ENCODE assay signal across 13 mouse cellular contexts in the genomic region with DNA sequence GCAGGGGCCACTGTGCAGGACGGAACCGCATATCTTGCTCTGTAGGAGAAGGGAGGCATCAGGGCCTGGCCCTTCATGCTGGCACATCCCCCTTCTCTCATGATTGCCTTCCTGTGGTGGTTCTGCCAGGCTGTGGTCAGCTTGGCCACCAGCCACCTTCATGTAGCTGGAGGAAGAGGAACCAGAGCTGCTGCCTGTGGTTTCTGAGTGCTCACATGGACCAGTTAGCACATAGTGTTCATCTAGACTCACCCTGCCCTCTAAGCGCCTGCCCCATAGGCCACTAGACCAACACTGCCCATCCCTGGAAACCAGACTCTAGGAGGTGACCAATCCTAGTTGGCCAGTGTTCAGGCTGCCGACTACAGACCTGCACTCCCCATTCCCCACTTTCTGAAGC. TPM values are rescaled to one million over a fixed set of nuclear protein-coding genes. Genes with fewer than 3 reads are reported as not detected.
A peak's percentile ranks its signal among the peaks of the same experiment; 100 is the strongest.
DNase-seq lines count a peak whose midpoint lies in the region; ATAC-seq and TF ChIP-seq lines count a peak whose summit lies in the region.
"Had no signal": no experiment of that assay in that cellular context is flagged by ENCODE, and none has a peak within 500 bp of the region (broad histone marks: within the 10 kb centered on the region; RNA-seq: fewer than 3 reads in every experiment).

No protein-coding gene starts in this region.

- TF ChIP-seq CTCF in heart, adult 2 months (IDR thresholded peaks at IDR 0.05): no peak
- no peak for TF ChIP-seq CTCF in bone marrow macrophage, adult 2 months (IDR thresholded peaks at IDR 0.05; ENCODE audit: low read depth, low read length)

- 73% methylated on average over 4 of the region's 4 CpGs for WGBS in heart, adult 2 months
- WGBS in heart, embryonic 11.5 days (ENCODE audit: insufficient replicate concordance): 83% methylated on average over 4 of the region's 4 CpGs
- 87% methylated on average over 4 of the region's 4 CpGs for WGBS in midbrain, embryonic 10.5 days
- WGBS in midbrain, embryonic 11.5 days: 86% methylated on average over 4 of the region's 4 CpGs

- intact Hi-C loops in heart, adult 2 months (cut with DNase I): no loop called here

- no peak for TF ChIP-seq EP300 in heart, adult 2 months (IDR thresholded peaks at IDR 0.05; ENCODE audit: insufficient read depth, low read depth, low read length)

- H3K4me3 ChIP-seq in heart, adult 2 months: no peak overlapping the region
- no peak overlapping the region for H3K4me3 ChIP-seq in heart, embryonic 11.5 days (ENCODE audit: low read depth, low read length)
- no peak overlapping the region for H3K4me3 ChIP-seq in bone marrow macrophage, adult 2 months (ENCODE audit: insufficient read depth, low read length)
- H3K4me3 ChIP-seq in midbrain, embryonic 10.5 days: no peak overlapping the region
- no peak overlapping the region for H3K4me3 ChIP-seq in midbrain, embryonic 11.5 days (ENCODE audit: low read depth, low read length)
- H3K4me3 ChIP-seq: midbrain, embryonic 13.5 days had no signal

- no peak overlapping the region for H3K9ac ChIP-seq in heart, adult 2 months (ENCODE audit: low read depth, low read length)
- no peak overlapping the region for H3K9ac ChIP-seq in heart, embryonic 11.5 days (ENCODE audit: low read depth, low read length)
- H3K9ac ChIP-seq in midbrain, embryonic 11.5 days (ENCODE audit: low read length): no peak overlapping the region
- H3K9ac ChIP-seq: midbrain, embryonic 13.5 days had no signal

- H3K9me3 ChIP-seq in heart, embryonic 11.5 days (replicated peaks; ENCODE audit: control insufficient read depth, low read length): no peaks in the 10 kb centered on the region
- H3K9me3 ChIP-seq in midbrain, embryonic 10.5 days (replicated peaks): no peaks in the 10 kb centered on the region
- H3K9me3 ChIP-seq in midbrain, embryonic 11.5 days (ENCODE audit: control insufficient read depth, low read length): no peaks in the 10 kb centered on the region
- H3K9me3 ChIP-seq: midbrain, embryonic 13.5 days had no signal

- no peak overlapping the region for H3K4me2 ChIP-seq in heart, embryonic 11.5 days
- H3K4me2 ChIP-seq in midbrain, embryonic 11.5 days: no peak overlapping the region
- H3K4me2 ChIP-seq: midbrain, embryonic 13.5 days had no signal

- H3K27ac ChIP-seq in heart, adult 2 months: no peak overlapping the region
- no peak overlapping the region for H3K27ac ChIP-seq in heart, embryonic 11.5 days (ENCODE audit: low read depth, low read length)
- H3K27ac ChIP-seq in bone marrow macrophage, adult 2 months (ENCODE audit: insufficient read depth, low read depth, low read length): peak overlapping the region; percentile 70
- H3K27ac ChIP-seq in midbrain, embryonic 10.5 days (replicated peaks): no peak overlapping the region
- no peak overlapping the region for H3K27ac ChIP-seq in midbrain, embryonic 11.5 days (ENCODE audit: low read depth, low read length)
- H3K27ac ChIP-seq: midbrain, embryonic 13.5 days had no signal

- H3K4me1 ChIP-seq in heart, adult 2 months (ENCODE audit: control insufficient read depth, insufficient read depth, low read length): no peaks in the 10 kb centered on the region
- H3K4me1 ChIP-seq in heart, embryonic 11.5 days (ENCODE audit: control insufficient read depth, insufficient read depth, low read length): no peaks in the 10 kb centered on the region
- H3K4me1 ChIP-seq in bone marrow macrophage, adult 2 months (ENCODE audit: control insufficient read depth, insufficient read depth, low read length): peaks cover 21% of the 10 kb centered on the region
- H3K4me1 ChIP-seq in midbrain, embryonic 10.5 days: no peaks in the 10 kb centered on the region
- no peaks in the 10 kb centered on the region for H3K4me1 ChIP-seq in midbrain, embryonic 11.5 days (ENCODE audit: control insufficient read depth, insufficient read depth, low read length)
- H3K4me1 ChIP-seq: midbrain, embryonic 13.5 days had no signal

- H3K79me2 ChIP-seq in heart, adult 2 months (replicated peaks; ENCODE audit: control insufficient read depth, insufficient read depth, low read length): no peaks in the 10 kb centered on the region

- ATAC-seq in heart, embryonic 11.5 days (replicated peaks; ENCODE audit: insufficient number of reproducible peaks, low FRiP score, low TSS enrichment): no peak
- no peak for ATAC-seq in midbrain, embryonic 11.5 days (ENCODE audit: low FRiP score)
- ATAC-seq: intestine, embryonic 16.5 days; midbrain, embryonic 13.5 days had no signal

- H3K36me3 ChIP-seq in heart, adult 2 months (ENCODE audit: control insufficient read depth, insufficient read depth, low read length): no peaks in the 10 kb centered on the region
- H3K36me3 ChIP-seq in heart, embryonic 11.5 days (ENCODE audit: control insufficient read depth, insufficient read depth, low read length): no peaks in the 10 kb centered on the region
- H3K36me3 ChIP-seq in midbrain, embryonic 10.5 days: peaks cover 66% of the 10 kb centered on the region
- 0 out of 2 replicates have a peak, but pooled peaks cover 2% of the 10 kb centered on the region for H3K36me3 ChIP-seq in midbrain, embryonic 11.5 days (ENCODE audit: control insufficient read depth, insufficient read depth, low read length)

- DNase-seq in heart, adult 2 months: peak; percentile 52 to 73
- DNase-seq in 3134 (ENCODE audit: extremely low read depth, insufficient read length, low spot score): peak; percentile 90
- DNase-seq in lung, postnatal 10 days: peak; percentile 42
- no peak for DNase-seq in cerebellum, adult 8-10 months
- no peak for DNase-seq in midbrain, embryonic 10.5 days (ENCODE audit: low spot score)
- DNase-seq in midbrain, embryonic 11.5 days (ENCODE audit: low spot score, missing footprints): no peak
- DNase-seq: adrenal gland, adult 8-10 months; retina, postnatal 1 day; thymus, postnatal 14 days had no signal

- no peaks in the 10 kb centered on the region for H3K27me3 ChIP-seq in heart, adult 2 months (ENCODE audit: control insufficient read depth, insufficient read depth, low read length)
- H3K27me3 ChIP-seq in heart, embryonic 11.5 days (ENCODE audit: control insufficient read depth, insufficient read depth, low read length): no peaks in the 10 kb centered on the region
- H3K27me3 ChIP-seq in midbrain, embryonic 10.5 days (ENCODE audit: low read depth, poor library complexity, severe bottlenecking): no peaks in the 10 kb centered on the region
- no peaks in the 10 kb centered on the region for H3K27me3 ChIP-seq in midbrain, embryonic 11.5 days (ENCODE audit: control insufficient read depth, insufficient read depth, low read length)
- H3K27me3 ChIP-seq: midbrain, embryonic 13.5 days had no signal

- no peak for TF ChIP-seq POLR2A in heart, adult 2 months (IDR thresholded peaks at IDR 0.05; ENCODE audit: insufficient read depth, low read depth, low read length)
- no peak for TF ChIP-seq POLR2A in bone marrow macrophage, adult 2 months (IDR thresholded peaks at IDR 0.05; ENCODE audit: borderline replicate concordance, low read depth, low read length)

RNA-seq across cellular contexts. Expression of a gene that starts 10.8 kb away (rescaled TPM):
- total RNA-seq in heart, adult 2 months (2021): under 1 TPM; 0.39 to 0.84 TPM
- polyA plus RNA-seq in heart, adult 2 months (2012; rRNA removed): 0.96 and 1.1 TPM in 2 replicates
- polyA plus RNA-seq in heart, embryonic 11.5 days (2014; fragmentation: Nextera tagmentation; extraction: Ambion mirVana): 1.2 and 1.7 TPM in 2 replicates
- polyA plus RNA-seq in bone marrow macrophage, adult 2 months (2012; ENCODE audit: insufficient read depth, insufficient read length, missing spikeins): 12.3 and 13.3 TPM in 2 replicates
- 6.4 and 6.5 TPM in 2 replicates for polyA plus RNA-seq in midbrain, embryonic 10.5 days (2016; fragmentation: Nextera tagmentation; extraction: Ambion mirVana)
- polyA plus RNA-seq in midbrain, embryonic 11.5 days (2014; fragmentation: Nextera tagmentation; extraction: Ambion mirVana): 5.0 and 6.1 TPM in 2 replicates

RNA-seq across cellular contexts. Expression of a gene that starts 16.9 kb away (rescaled TPM):
- 100 to 1,000 TPM; 260 to 299 TPM for total RNA-seq in heart, adult 2 months (2021)
- 403 and 411 TPM in 2 replicates for polyA plus RNA-seq in heart, adult 2 months (2012; rRNA removed)
- 284 and 293 TPM in 2 replicates for polyA plus RNA-seq in heart, embryonic 11.5 days (2014; fragmentation: Nextera tagmentation; extraction: Ambion mirVana)
- polyA plus RNA-seq in bone marrow macrophage, adult 2 months (2012; ENCODE audit: insufficient read depth, insufficient read length, missing spikeins): 141 and 148 TPM in 2 replicates
- 285 and 291 TPM in 2 replicates for polyA plus RNA-seq in midbrain, embryonic 10.5 days (2016; fragmentation: Nextera tagmentation; extraction: Ambion mirVana)
- 242 and 255 TPM in 2 replicates for polyA plus RNA-seq in midbrain, embryonic 11.5 days (2014; fragmentation: Nextera tagmentation; extraction: Ambion mirVana)

RNA-seq across cellular contexts. Expression of a gene that starts 24.9 kb away (rescaled TPM):
- total RNA-seq in heart, adult 2 months (2021): 10 to 100 TPM; 62.6 to 64.4 TPM
- polyA plus RNA-seq in heart, adult 2 months (2012; rRNA removed): 69.5 and 87.6 TPM in 2 replicates
- 188 TPM in 2 replicates for polyA plus RNA-seq in heart, embryonic 11.5 days (2014; fragmentation: Nextera tagmentation; extraction: Ambion mirVana)
- polyA plus RNA-seq in bone marrow macrophage, adult 2 months (2012; ENCODE audit: insufficient read depth, insufficient read length, missing spikeins): 82.5 and 87.7 TPM in 2 replicates
- 240 and 263 TPM in 2 replicates for polyA plus RNA-seq in midbrain, embryonic 10.5 days (2016; fragmentation: Nextera tagmentation; extraction: Ambion mirVana)
- polyA plus RNA-seq in midbrain, embryonic 11.5 days (2014; fragmentation: Nextera tagmentation; extraction: Ambion mirVana): 256 and 259 TPM in 2 replicates

Comparison
In these comparisons a context has a peak if more than half of its experiments do, and no peak if none do; other contexts are left out.
1. DNase-seq: peak in heart, adult 2 months (2 of 2), 3134 (single experiment) and lung, postnatal 10 days (single experiment); none in cerebellum, adult 8-10 months (single experiment), midbrain, embryonic 10.5 days (single experiment) and midbrain, embryonic 11.5 days (single experiment).